Mouse (Mus musculus) heart, embryonic 10.5 days (tissue): ENCODE data around the gene Gm21366. TPM values are rescaled to one million over a fixed set of nuclear protein-coding genes. Genes with fewer than 3 reads are reported as not detected.
"Not testable (repeated sequence)": the region's sequence is repeated elsewhere in the genome, so short reads cannot be mapped to it uniquely, and the experiment has no call there.

Source experiments
- DNase-seq: peaks from one replicate; pipeline ENCODE4 v3.0.0-alpha.2; 2017; ENCODE audit warnings: low spot score
- H3K27ac ChIP-seq: fragments of 300-500 bp; sonication (generic); 2 replicates; pipeline ENCODE4 v1.5.1; 2016; ENCODE audit warnings: mild to moderate bottlenecking
- H3K27me3 ChIP-seq: fragments of 300-500 bp; sonication (generic); 2 replicates; pipeline ENCODE4 v1.6.1; 2016; ENCODE audit warnings: mild to moderate bottlenecking; ENCODE audit not compliant: poor library complexity, insufficient read depth, severe bottlenecking
- H3K36me3 ChIP-seq: fragments of 300-500 bp; sonication (generic); 2 replicates; pipeline ENCODE4 v1.6.1; 2016; ENCODE audit warnings: mild to moderate bottlenecking, moderate library complexity
- H3K4me1 ChIP-seq: fragments of 300-500 bp; sonication (generic); 2 replicates; pipeline ENCODE4 v1.6.1; 2016; ENCODE audit warnings: mild to moderate bottlenecking
- H3K4me3 ChIP-seq: fragments of 300-500 bp; sonication (generic); 2 replicates; pipeline ENCODE4 v1.5.1; 2016; ENCODE audit warnings: mild to moderate bottlenecking, moderate library complexity
- H3K9me3 ChIP-seq: fragments of 300-500 bp; sonication (generic); 2 replicates; pipeline ENCODE4 v1.6.1; 2016; ENCODE audit warnings: mild to moderate bottlenecking, moderate library complexity
- WGBS: fragments of 180-500 bp; shearing (Covaris S2); methylation state at CpG from one replicate; pipeline ENCODE4 v1.1.7; 2016; 5-methylcytosine and 5-hydroxymethylcytosine counted together
- polyA plus RNA-seq: library from polyadenylated mRNA; unstranded; fragments of >200 nt; fragmentation: Nextera tagmentation; extraction: Ambion mirVana; gene quantifications from 2 replicates; pipeline ENCODE4 v1.2.1, GENCODE M21; 2016

Gm21366 gene
- polyA plus RNA-seq = not detected in 2 replicates

DNA sequence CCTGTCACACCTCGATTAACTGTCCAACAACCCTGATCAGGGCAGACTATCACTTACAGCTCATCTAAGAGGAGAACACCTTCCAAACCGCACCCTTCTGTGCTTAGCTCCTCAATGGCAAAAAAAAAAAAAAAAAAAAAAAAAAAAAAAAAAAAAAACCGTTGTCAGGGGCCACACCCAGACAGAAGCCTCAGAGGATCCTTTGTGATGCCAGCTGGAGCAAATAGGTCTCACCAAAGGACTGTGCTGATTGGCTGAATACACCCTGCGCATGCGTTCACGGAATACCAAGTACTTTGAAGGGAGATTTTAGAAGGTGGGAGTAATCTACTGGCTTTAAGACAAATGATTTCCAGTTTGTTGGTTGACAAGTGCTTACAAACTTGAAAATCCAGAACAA lies at the start of gene Gm21366:
Gene Gm21366, minus strand, starts transcription at position 101 of the 400 bp plus-strand sequence.
- not testable (repeated sequence) for H3K4me1 ChIP-seq, H3K27ac ChIP-seq, H3K9me3 ChIP-seq, H3K27me3 ChIP-seq, DNase-seq, H3K36me3 ChIP-seq, H3K4me3 ChIP-seq
- no CpG with 5 or more reads among the region's 6 CpGs for WGBS
